Mouse (Mus musculus) yolk sac, embryonic 10.5 days (tissue): ENCODE measurements around the gene Cfap69.
A peak's percentile ranks its signal among the peaks of the same experiment; 100 is the strongest.

Experiments
- DNase-seq: peaks from one replicate; pipeline ENCODE4 v3.0.0-alpha.2; 2017; ENCODE audit warnings: low spot score

Gene Cfap69

DNA sequence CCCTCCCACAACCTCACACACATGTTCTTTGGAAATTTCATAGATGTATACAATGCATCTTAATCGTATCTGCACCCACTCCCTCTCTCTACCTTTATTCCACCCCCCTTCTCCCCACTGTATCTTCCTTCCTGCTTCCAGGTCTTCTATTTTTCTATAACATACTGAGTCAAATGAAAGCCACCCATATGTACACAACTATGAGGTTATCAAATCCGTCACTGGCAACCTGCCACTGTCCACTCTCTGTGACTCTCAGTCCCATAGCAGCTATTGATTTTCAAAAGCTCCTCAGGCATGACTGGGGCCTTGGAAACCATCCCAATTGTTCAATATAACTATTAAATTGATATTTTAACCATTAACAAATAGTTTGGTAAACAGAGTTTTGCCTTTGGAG lies 6.1 kb downstream of the Cfap69 start:
- no peak for DNase-seq

- no peak for DNase-seq
Observed at GRCm38 (mm10) chr5:5648817-5649569, 15.0 kb downstream of the Cfap69 start.

DNA sequence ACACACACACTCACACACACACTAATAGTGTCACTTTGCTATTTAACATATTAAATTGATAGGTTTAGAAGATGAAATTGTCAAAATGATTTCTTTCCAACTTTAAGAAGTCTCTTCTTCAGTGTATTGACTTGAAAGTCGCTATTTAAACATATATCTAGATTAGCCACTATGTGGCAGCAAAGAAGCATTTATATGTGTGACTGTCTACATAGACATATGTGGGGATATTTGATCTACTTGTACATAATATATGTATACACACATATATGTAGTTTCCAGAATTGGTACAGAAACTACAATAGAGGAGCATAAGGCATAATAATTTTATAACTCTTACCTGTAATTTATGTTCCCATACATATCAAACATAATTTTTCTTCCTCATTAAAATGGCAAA lies 17.9 kb downstream of the Cfap69 start:
- no peak for DNase-seq

DNA sequence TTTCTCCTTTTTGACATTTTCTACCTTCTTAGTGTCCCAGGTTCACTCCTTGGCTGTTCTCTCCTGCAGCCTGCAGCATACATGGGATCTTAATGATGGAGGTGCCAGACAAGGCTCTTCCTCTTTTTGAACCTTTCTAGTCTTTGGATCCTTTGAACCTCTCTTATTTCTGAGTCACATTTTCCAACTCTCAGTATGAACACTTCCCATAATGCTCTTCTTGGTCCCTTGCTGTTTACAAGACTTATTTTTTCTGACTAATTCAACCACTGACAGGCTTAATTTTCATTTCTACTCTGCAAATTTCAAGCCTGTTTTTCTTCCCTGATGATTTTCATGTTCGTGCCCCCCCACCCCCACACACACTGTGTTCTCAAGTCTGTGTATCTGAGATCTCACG lies 25.5 kb downstream of the Cfap69 start:
- no peak for DNase-seq

GRCm38 (mm10) chr5:5625491-5625890 lies 38.5 kb downstream of the Cfap69 start:
- no peak for DNase-seq

- no peak for DNase-seq
Observed at GRCm38 (mm10) chr5:5618329-5618728, 45.7 kb downstream of the Cfap69 start.

DNA sequence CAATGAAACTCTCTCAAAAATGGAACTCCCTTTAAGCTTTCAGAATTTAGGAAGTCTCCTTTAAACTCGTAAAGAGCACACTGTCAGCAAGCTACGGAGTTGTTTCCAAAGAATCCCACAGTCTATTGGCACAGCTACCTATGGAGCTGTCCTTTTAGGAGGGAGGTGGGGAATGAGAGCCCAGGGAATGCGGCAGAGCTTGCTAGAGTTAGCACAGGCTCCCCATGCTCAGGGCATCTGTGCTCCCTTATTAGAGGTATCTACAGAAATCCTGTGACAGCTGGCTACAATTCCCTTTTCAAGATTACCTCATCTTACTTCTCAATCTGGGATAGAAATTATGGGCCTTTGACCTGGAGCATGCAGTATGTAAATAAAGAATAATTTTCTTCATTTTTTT lies 53.5 kb downstream of the Cfap69 start:
- DNase-seq = no peak

DNA sequence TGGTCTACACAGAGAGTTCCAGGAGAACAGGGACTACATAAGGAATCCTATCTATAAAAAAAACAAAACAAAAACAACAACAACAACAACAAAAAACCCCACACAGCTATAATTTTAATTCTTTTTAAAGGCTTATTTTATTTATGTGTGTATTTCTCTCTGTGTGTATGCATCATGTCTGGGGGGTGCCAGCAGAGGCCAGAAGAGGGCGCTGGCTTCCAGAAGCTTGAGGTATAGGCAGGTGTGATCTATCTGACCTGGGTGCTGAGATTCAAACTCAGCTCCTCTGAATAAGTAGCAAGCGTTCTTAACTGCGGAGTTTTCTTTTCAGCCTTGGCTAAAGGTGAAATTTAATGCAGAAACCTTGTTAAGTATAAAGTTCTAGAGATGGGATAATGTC lies 76.4 kb downstream of the Cfap69 start:
- no peak for DNase-seq

DNA sequence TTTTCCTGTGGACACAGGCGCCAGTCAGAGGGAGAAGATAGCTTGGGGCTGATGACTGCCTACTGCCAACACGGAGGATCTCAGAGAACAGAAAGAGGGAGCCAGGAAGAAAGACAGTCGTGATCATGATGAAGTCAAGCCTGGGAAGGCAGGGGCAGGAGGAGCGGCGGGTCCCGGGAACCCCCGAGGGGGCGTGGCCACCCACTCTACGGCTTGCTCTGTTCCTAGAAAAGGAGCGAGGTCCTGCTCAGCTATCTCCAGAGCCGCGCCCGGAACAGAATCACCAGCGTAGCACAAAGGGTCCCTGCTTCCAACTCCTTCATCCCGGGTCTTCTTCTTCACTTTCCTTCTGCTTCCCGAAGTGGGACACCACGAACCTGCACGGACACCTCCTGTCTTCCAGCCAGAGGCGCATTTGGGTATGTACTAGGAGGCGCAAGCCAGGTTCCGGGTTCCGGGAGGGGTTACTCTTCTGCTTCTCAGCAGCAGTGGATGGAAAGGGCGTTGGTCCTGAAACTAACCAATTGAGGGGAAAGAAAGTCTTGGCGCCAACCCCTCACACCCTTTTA lies 90.2 kb downstream of the Cfap69 start, which contains the start of gene Gm8773:
Gm8773 (plus strand) TSS at position 51 of the 569 bp plus-strand sequence.
- peak; percentile 52 for DNase-seq

- DNase-seq = no peak
Observed at GRCm38 (mm10) chr5:5562435-5562834, 101.6 kb downstream of the Cfap69 start.

DNA sequence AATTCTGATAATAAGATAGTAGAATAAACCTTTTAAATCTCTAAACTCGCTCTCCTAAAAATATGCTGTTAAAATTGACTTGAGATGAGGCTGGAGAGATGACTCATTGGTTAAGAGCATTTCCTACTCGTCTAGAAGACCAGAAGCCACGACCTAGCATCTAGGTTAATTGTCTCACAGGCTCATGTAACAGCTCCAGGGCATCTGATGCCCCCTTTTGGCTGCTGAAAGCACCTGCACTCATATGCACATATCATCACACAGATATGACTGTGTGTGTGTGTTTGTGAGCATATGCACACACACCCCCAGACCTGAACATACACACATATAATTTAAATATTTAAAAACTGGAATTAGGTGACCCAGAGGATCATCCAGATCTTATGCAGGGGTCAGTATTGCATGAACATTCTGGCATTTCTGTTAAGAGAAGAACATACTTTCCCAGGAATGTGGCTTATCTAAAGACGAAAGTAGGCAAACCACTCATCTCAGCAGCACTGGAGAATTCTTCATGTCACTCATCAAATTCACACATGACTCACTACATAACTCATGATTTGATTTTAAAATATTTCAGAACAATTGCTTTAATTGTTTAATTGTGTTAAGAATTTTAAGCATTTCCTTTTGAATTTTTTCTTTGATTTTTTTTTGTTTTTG lies 102.9 kb downstream of the Cfap69 start:
- no peak for DNase-seq

DNA sequence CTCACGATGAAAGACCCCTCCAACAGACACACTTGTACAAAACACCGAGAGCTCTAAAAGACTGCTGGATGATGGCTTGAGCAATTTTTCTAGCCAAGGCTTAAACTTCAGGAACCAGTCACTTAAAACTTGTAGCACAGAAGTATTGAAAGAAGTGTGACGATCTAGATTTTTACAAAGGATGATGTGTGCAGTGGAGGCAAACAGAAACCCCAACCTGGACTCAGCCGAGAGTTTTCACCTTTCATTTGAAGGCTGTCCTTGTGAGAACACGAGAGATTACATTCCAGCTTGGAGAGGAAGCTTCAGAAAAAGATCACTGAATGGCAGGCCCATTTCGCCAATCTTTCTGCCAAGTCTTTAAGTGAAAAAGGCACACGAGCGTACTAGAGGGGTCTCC lies 104.2 kb downstream of the Cfap69 start:
- no peak for DNase-seq

GRCm38 (mm10) chr5:5559079-5559740 lies 104.8 kb downstream of the Cfap69 start, which contains the start of gene Gtpbp10:
Gene Gtpbp10, minus strand, starts transcription at chr5:5559538.
- peak; percentile 90 for DNase-seq

DNA sequence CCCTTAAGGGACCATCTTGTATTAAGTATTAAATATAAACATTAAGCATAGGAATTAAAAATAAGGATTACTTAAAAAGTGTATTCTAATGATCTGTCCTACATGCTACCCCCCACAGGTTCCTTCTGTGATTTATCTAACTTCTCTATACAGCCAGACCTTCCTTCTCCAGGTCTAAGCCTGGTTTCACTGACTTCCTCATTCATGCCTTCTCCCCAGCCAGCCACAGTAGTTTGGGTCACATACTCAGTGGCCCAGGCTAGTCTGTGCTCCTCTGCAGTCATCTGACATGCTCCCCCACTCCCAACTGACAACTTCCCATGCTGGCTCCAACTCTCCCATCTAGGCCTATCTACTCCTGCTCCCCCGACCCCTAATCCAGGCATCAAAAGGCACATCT lies 112.9 kb downstream of the Cfap69 start:
- no peak for DNase-seq

DNA sequence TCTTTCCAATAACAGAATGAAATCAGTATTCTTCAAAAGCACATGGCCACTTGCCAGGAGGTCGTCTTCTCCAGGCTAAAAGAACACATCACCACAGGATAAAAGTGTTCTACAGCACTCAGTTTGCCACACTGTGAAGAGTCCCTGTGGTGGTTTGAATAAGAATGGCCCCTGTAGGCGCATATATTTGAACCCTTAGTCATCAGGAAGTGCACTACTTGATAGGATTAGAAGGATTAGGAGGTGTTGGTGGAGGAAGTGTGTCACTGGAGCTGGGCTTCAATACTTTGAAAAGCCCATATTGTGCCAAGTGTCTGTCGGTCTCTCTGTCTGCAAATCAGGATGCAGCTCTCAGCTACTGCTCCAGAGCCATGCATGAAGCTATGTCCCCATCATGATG lies 123.7 kb downstream of the Cfap69 start:
- no peak for DNase-seq

DNA sequence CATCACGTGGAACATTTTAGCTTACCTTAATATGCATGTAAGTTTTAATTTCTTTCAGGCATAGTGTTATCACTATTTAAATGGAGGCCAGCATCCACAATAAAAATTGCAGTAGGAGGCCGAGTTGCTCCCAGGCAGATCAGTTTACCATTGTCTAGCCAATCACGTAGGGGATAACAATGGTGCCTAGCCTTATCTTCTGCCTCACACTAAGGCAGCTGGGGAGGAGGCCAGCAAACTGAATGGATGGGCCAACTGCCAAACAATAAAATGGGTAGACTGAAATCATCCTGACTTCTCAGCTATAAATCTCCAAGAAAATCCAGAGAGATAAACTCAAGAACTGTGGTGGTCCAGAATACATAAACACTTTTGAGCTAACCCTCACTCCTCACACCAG lies 124.3 kb downstream of the Cfap69 start:
- no peak for DNase-seq

DNA sequence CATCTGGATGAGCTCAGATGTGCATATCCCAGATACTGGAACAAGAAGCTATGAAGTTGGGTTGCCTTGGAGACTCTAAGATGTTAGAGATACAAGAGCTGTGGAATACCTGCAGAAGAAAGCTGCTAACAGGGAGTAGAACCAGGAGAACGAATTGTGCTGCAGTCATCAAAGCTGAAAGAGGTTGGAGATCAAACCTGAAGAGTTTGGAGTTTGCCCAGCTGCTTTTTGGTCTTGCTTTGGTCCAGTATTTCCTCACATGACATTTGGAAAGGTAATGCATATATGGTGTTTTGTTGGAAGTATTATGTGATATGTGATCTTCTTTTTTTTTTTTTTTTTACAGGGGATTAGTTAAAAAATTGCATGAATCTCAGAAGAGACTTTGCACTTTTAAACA lies 127.9 kb downstream of the Cfap69 start:
- DNase-seq = no peak

DNA sequence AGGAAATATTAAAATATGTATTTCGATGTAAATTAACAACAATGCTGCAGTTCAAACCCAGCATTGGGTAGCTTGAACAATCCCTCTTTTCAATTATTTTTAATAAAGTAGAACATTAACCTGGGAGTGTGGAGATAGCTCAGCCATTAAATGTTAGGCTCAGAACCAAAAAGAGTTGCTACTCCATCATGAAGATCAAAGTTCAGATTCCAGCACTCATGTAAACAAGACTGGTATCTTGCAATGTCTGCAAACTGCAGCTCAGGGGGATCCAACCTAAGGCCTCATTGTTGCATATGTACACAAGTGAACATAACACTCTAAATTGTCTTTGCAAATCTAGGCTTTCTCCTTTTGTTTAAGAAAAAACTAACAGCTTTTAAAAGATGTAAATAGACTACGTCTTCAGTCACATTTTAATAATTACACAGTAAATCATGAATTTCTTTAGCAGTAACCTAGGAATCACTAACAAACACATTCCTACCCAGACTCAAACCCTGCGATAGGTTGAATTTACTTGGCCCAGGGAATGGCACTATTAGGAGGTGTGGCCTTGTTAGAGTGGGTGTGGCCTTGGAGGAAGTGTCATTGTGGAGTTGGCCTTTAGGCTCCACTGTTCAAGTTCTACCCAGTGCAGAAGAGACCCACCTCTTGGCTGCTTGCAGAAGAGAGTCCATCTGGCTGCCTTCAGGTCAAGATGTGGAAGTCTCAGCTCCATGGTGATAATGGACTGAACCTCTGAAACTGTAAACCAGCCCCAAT lies 130.2 kb downstream of the Cfap69 start:
- DNase-seq = peak; percentile 72
